Mouse (Mus musculus) monocyte, adult 59 days (primary cell): Measurements from ENCODE around the gene Me3. TPM values are rescaled to one million over a fixed set of nuclear protein-coding genes. Genes with fewer than 3 reads are reported as not detected.

Experiments
- total RNA-seq, 2 experiments: library from RNA; stranded (reverse); gene quantifications; one replicate each; pipeline ENCODE4 v1.2.4; 2023

The Me3 gene
- total RNA-seq, result not detected

DNA sequence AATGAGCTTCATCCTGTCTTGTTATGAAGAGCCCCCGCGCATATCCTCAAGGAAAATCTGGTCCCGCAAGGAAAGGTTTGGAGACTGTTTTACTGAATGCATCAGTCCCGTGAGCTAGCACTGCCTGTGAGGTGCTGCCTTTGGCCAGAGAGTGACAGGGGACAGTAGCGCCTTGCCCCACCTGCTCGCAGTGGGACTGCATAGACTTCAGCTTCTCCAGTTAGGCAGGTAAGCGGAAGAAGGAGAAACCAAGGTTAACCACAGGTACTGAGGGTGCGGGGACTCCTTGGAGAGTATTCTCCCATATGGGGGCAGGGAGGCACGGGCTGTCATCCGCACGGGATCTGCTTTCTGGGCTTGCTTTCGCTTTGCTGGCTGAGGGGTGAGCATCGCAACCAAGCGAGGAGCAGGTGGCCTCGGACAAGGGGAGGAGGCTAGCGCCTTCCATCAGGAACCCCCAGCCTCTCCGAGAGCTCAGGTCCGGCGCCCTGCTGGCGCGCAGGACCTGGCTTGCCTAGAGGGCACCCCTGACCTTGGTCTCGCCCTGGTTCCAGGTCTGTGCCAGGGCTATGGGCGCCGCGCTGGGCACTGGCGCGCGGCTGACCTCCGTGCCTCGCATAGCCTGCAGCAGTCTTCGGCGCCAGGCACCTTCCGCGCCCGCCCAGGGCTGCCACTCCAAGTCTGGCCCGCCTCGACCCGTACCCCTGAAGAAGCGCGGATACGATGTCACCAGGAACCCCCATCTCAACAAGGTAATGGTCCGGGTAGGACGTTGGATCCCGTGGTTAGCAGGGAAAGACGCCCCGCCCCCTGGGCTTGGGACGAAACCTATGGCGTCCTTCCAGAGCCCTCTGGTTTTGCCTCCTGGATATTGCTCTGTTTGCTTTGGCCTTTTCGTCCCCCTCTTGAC is at the start of gene Me3:
TSS of gene Me3 (plus strand) at position 51 of the 910 bp plus-strand sequence.

DNA sequence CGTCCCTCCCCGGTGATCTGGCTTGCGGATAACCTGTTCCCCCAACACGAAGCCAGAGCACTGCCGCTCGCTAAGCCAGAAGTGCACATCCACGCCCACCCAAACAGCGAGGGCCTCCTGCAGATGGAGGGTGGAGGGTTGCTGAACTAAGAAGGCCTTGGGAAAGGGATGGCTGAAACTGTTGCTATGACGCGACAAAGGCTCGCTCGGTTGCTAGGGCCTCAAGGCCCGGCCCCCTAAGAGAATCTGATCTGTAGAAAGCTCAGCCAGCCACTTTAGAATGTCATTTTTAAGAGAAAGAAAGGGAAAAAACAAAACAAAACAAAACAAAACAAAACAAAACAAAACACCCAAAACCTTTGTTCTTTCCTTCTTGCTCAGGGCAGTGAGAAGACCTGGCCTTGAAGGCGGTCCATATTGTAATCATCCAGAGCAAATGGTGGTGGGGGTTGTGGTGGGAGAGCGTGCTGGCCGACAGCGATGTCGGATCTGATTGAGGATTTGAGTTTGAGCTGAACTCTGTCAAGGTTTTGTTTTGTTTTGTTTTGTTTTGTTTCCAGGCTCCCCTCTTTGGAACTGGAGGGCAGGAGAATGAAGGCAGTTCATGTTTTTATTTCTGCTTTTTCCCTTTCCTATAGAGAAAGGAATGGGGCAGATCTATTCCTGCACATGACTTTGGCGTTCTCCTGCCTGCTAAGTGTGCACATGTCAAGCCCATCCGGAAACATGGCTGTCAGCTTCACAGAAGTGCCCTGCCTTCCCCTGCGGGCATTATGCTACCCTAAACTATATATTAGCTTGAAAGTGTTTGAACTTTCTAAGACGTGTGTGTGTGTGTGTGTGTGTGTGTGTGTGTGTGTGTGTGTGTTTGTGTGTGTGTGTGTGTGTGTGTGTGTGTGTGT is 271.5 kb downstream of the Me3 start, which contains the start of gene Ccdc81:
TSS of gene Ccdc81 (minus strand) at position 188 of the 902 bp plus-strand sequence.

Other genes with a start within 250 kb of the Me3 start
- 10 to 100 TPM; 64.9 to 77.5 TPM for gene Tmem135, start 228.2 kb upstream of the Me3 start, total RNA-seq
- gene Fzd4, start 228.0 kb upstream of the Me3 start, total RNA-seq, result 1 to 10 TPM; 4.0 to 4.3 TPM
- 1 to 10 TPM in 1 of 2 experiments, under 1 TPM in 1; 0.49 to 1.1 TPM for gene Prss23, start 105.2 kb upstream of the Me3 start, total RNA-seq